Mouse (Mus musculus) lung, embryonic 14.5 days (tissue): ENCODE results near the gene Grin2a. TPM values are rescaled to one million over a fixed set of nuclear protein-coding genes. Genes with fewer than 3 reads are reported as not detected.
A peak's percentile ranks its signal among the peaks of the same experiment; 100 is the strongest.

Experiments
- ATAC-seq: fragments of 200-750 bp; cut with Nextera tagmentation; 2 replicates; pipeline ENCODE4 v1.8.0; 2017; ENCODE audit warnings: mild to moderate bottlenecking, moderate TSS enrichment, moderate library complexity; ENCODE audit not compliant: insufficient read depth
- DNase-seq: peaks from one replicate; pipeline ENCODE4 v3.0.0-alpha.2; 2015
- H3K27ac ChIP-seq: fragments of 300-500 bp; sonication (generic); 2 replicates; pipeline ENCODE4 v1.5.1; 2014; ENCODE audit warnings: low read depth, mild to moderate bottlenecking, moderate library complexity
- H3K27me3 ChIP-seq: fragments of 300-500 bp; sonication (generic); 2 replicates; pipeline ENCODE4 v1.6.1; 2014; ENCODE audit warnings: low read length, control low read depth; ENCODE audit not compliant: insufficient read depth
- H3K36me3 ChIP-seq: fragments of 300-500 bp; sonication (generic); 2 replicates; pipeline ENCODE4 v1.6.1; 2014; ENCODE audit warnings: control low read depth; ENCODE audit not compliant: insufficient read depth
- H3K4me1 ChIP-seq: fragments of 300-500 bp; sonication (generic); 2 replicates; pipeline ENCODE4 v1.6.1; 2014; ENCODE audit warnings: antibody characterized with exemption, control low read depth; ENCODE audit not compliant: insufficient read depth
- H3K4me2 ChIP-seq: fragments of 300-500 bp; sonication (generic); 2 replicates; pipeline ENCODE4 v1.6.1; 2014; ENCODE audit warnings: mild to moderate bottlenecking
- H3K4me3 ChIP-seq: fragments of 300-500 bp; sonication (generic); 2 replicates; pipeline ENCODE4 v1.5.1; 2014; ENCODE audit warnings: low read depth, low read length
- H3K9ac ChIP-seq: fragments of 300-500 bp; sonication (generic); 2 replicates; pipeline ENCODE4 v1.6.1; 2014
- H3K9me3 ChIP-seq: fragments of 300-500 bp; sonication (generic); 2 replicates; pipeline ENCODE4 v1.6.1; 2016; ENCODE audit warnings: low read depth, low read length, control low read depth
- CTCF ChIP-seq: IDR thresholded peaks from 2 replicates; pipeline ENCODE4 v1.5.1; 2016; ENCODE audit warnings: antibody characterized with exemption, low read depth
- WGBS: fragments of 180-500 bp; shearing (Covaris S2); extraction: QIAGEN DNeasy Blood & Tissue Kit; methylation state at CpG from one replicate; pipeline ENCODE4 v1.1.7; 2014; 5-methylcytosine and 5-hydroxymethylcytosine counted together
- polyA plus RNA-seq: library from polyadenylated mRNA; unstranded; fragments of >200 nt; fragmentation: Nextera tagmentation; extraction: Ambion mirVana; gene quantifications from 2 replicates; pipeline ENCODE4 v1.2.1, GENCODE M21; 2014

The Grin2a gene
- polyA plus RNA-seq, 1 experiment from 2014 or later = 0.01 TPM

GRCm38 (mm10) chr16:9941306-9941930 is 53.9 kb downstream of the Grin2a start:
- no peaks in the 10 kb centered on the region for H3K9me3 ChIP-seq
- H3K9ac ChIP-seq = no peak overlapping the region
- no peaks in the 10 kb centered on the region for H3K36me3 ChIP-seq
- no peaks in the 10 kb centered on the region for H3K27me3 ChIP-seq
- H3K4me3 ChIP-seq = no peak overlapping the region
- peak; percentile 3 for DNase-seq
- ATAC-seq = no peak
- H3K27ac ChIP-seq = no peak overlapping the region
- WGBS = 29% methylated on average over 8 of the region's 8 CpGs
- H3K4me2 ChIP-seq = no peak overlapping the region
- TF ChIP-seq CTCF = peak; percentile 42
- H3K4me1 ChIP-seq = no peaks in the 10 kb centered on the region

- Histone ChIP-seq H3K36me3 (no peaks in the 10 kb centered on the region), H3K4me3 (no peak overlapping the region), H3K27ac (no peak overlapping the region), H3K9ac (no peak overlapping the region), H3K27me3 (no peaks in the 10 kb centered on the region), H3K4me1 (no peaks in the 10 kb centered on the region), H3K9me3 (no peaks in the 10 kb centered on the region), H3K4me2 (no peak overlapping the region)
- ATAC-seq (no peak), DNase-seq (no peak)
- 85% methylated on average over 7 of the region's 7 CpGs for whole genome bisulfite sequencing
- no peak for TF ChIP-seq CTCF
These were observed 54.6 kb downstream of the Grin2a start for GRCm38 (mm10) chr16:9940716-9941115.

GRCm38 (mm10) chr16:9910672-9911071 is 84.7 kb downstream of the Grin2a start:
- no peaks in the 10 kb centered on the region for H3K9me3 ChIP-seq
- no peak overlapping the region for H3K4me2 ChIP-seq
- H3K4me3 ChIP-seq = no peak overlapping the region
- no peak for TF ChIP-seq CTCF
- no peaks in the 10 kb centered on the region for H3K36me3 ChIP-seq
- H3K27me3 ChIP-seq = no peaks in the 10 kb centered on the region
- H3K9ac ChIP-seq = no peak overlapping the region
- 87% methylated on average over 3 of the region's 3 CpGs for WGBS
- ATAC-seq (no peak), DNase-seq (no peak)
- no peaks in the 10 kb centered on the region for H3K4me1 ChIP-seq
- H3K27ac ChIP-seq = no peak overlapping the region

- Histone ChIP-seq H3K4me1 (no peaks in the 10 kb centered on the region), H3K4me2 (no peak overlapping the region), H3K9me3 (no peaks in the 10 kb centered on the region), H3K27ac (no peak overlapping the region), H3K36me3 (no peaks in the 10 kb centered on the region), H3K27me3 (no peaks in the 10 kb centered on the region), H3K9ac (no peak overlapping the region), H3K4me3 (no peak overlapping the region)
- ATAC-seq = no peak
- DNase-seq = no peak
- no peak for TF ChIP-seq CTCF
- WGBS = 74% methylated on average over 4 of the region's 4 CpGs
These were observed 86.1 kb downstream of the Grin2a start for GRCm38 (mm10) chr16:9909225-9909624.

GRCm38 (mm10) chr16:9904443-9904842 is 90.9 kb downstream of the Grin2a start:
- Histone ChIP-seq H3K27me3 (no peaks in the 10 kb centered on the region), H3K4me3 (no peak overlapping the region), H3K4me1 (no peaks in the 10 kb centered on the region), H3K27ac (no peak overlapping the region), H3K9ac (no peak overlapping the region), H3K4me2 (no peak overlapping the region), H3K9me3 (no peaks in the 10 kb centered on the region), H3K36me3 (no peaks in the 10 kb centered on the region)
- 74% methylated on average over 6 of the region's 6 CpGs for whole genome bisulfite sequencing
- TF ChIP-seq CTCF = no peak
- ATAC-seq (no peak), DNase-seq (no peak)

GRCm38 (mm10) chr16:9902680-9903463 is 92.5 kb downstream of the Grin2a start:
- no peaks in the 10 kb centered on the region for H3K36me3 ChIP-seq
- H3K9ac ChIP-seq = no peak overlapping the region
- DNase-seq = no peak
- H3K27ac ChIP-seq = no peak overlapping the region
- H3K9me3 ChIP-seq = no peaks in the 10 kb centered on the region
- TF ChIP-seq CTCF = no peak
- ATAC-seq = no peak
- WGBS = 83% methylated on average over 5 of the region's 5 CpGs
- H3K4me2 ChIP-seq = no peak overlapping the region
- no peaks in the 10 kb centered on the region for H3K4me1 ChIP-seq
- no peak overlapping the region for H3K4me3 ChIP-seq
- no peaks in the 10 kb centered on the region for H3K27me3 ChIP-seq

GRCm38 (mm10) chr16:9901433-9901832 is 93.9 kb downstream of the Grin2a start:
- 35% methylated on average over 1 of the region's 1 CpGs for WGBS

More at GRCm38 (mm10) chr16:9901433-9901832, 93.9 kb downstream of the Grin2a start:
- no peak for TF ChIP-seq CTCF
- no peak overlapping the region for H3K9ac ChIP-seq
- no peaks in the 10 kb centered on the region for H3K27me3 ChIP-seq
- no peak overlapping the region for H3K27ac ChIP-seq
- H3K9me3 ChIP-seq = no peaks in the 10 kb centered on the region
- no peaks in the 10 kb centered on the region for H3K4me1 ChIP-seq
- DNase-seq = no peak
- H3K4me3 ChIP-seq = no peak overlapping the region
- no peak for ATAC-seq
- no peak overlapping the region for H3K4me2 ChIP-seq
- H3K36me3 ChIP-seq = no peaks in the 10 kb centered on the region
